Mouse (Mus musculus): ENCODE results near the gene Ubl7. TPM values are rescaled to one million over a fixed set of nuclear protein-coding genes. Genes with fewer than 3 reads are reported as not detected.

Ubl7 gene
- total RNA-seq, 2 experiments from 2014 or later: 78.8 to 85.3 TPM

- DNase-seq (ENCODE audit: low spot score in 2 of 2): no peak
These were observed 53.2 kb downstream of the Ubl7 start for GRCm38 (mm10) chr9:57963998-57964395.

- DNase-seq (ENCODE audit: low spot score in 2 of 2): no peak
These were observed 53.9 kb downstream of the Ubl7 start for GRCm38 (mm10) chr9:57964528-57965250.

GRCm38 (mm10) chr9:57965281-57966185 is 54.8 kb downstream of the Ubl7 start:
- peak in 1 of 2 experiments; percentile 50 for DNase-seq (ENCODE audit: low spot score in 2 of 2)

GRCm38 (mm10) chr9:57967237-57967960 is 56.6 kb downstream of the Ubl7 start:
- DNase-seq (ENCODE audit: low spot score in 2 of 2): no peak

GRCm38 (mm10) chr9:57968166-57968771 is 57.5 kb downstream of the Ubl7 start:
- DNase-seq (ENCODE audit: low spot score in 2 of 2): no peak

GRCm38 (mm10) chr9:57968783-57969542 is 58.2 kb downstream of the Ubl7 start:
- no peak for DNase-seq (ENCODE audit: low spot score in 2 of 2)

- no peak for DNase-seq (ENCODE audit: low spot score in 2 of 2)
These were observed 59.1 kb downstream of the Ubl7 start for GRCm38 (mm10) chr9:57969736-57970495.

- DNase-seq (ENCODE audit: low spot score in 2 of 2): no peak
These were observed 60.6 kb downstream of the Ubl7 start for GRCm38 (mm10) chr9:57971413-57971812.

- no peak for DNase-seq (ENCODE audit: low spot score in 2 of 2)
These were observed 61.4 kb downstream of the Ubl7 start for GRCm38 (mm10) chr9:57972141-57972591.

- no peak for DNase-seq (ENCODE audit: low spot score in 2 of 2)
These were observed 62.1 kb downstream of the Ubl7 start for GRCm38 (mm10) chr9:57972776-57973439.

GRCm38 (mm10) chr9:57973440-57974066 is 62.8 kb downstream of the Ubl7 start:
- DNase-seq (ENCODE audit: low spot score in 2 of 2): no peak

GRCm38 (mm10) chr9:57974221-57974620 is 63.4 kb downstream of the Ubl7 start:
- no peak for DNase-seq (ENCODE audit: low spot score in 2 of 2)

- no peak for DNase-seq (ENCODE audit: low spot score in 2 of 2)
These were observed 64.5 kb downstream of the Ubl7 start for GRCm38 (mm10) chr9:57975200-57975821.

- DNase-seq (ENCODE audit: low spot score in 2 of 2): no peak
These were observed 67.2 kb downstream of the Ubl7 start for GRCm38 (mm10) chr9:57978025-57978424.

GRCm38 (mm10) chr9:57978858-57979257 is 68.1 kb downstream of the Ubl7 start:
- DNase-seq (ENCODE audit: low spot score in 2 of 2): no peak
